Comparison of ENCODE assay signal across 7 mouse cellular contexts in genomic region chr17:23677236-23677679, GRCm38 (mm10). TPM values are rescaled to one million over a fixed set of nuclear protein-coding genes. Genes with fewer than 3 reads are reported as not detected.
DNase-seq lines count a peak whose midpoint lies in the region; ATAC-seq lines count a peak whose summit lies in the region.

TSS of gene Tnfrsf12a (minus strand) at chr17:23677468.

- peaks cover 51% of the 10 kb centered on the region for H3K4me1 ChIP-seq in intestine, embryonic 15.5 days (replicated peaks)
- peaks cover 46% of the 10 kb centered on the region for H3K4me1 ChIP-seq in limb, embryonic 12.5 days (replicated peaks)
- peaks cover 32% of the 10 kb centered on the region for H3K4me1 ChIP-seq in midbrain, embryonic 14.5 days (ENCODE audit: control insufficient read depth, insufficient read depth, low read length)

- H3K27ac ChIP-seq in intestine, embryonic 15.5 days = peak within 1 kb of the TSS; percentile 66
- H3K27ac ChIP-seq in limb, embryonic 12.5 days = no peak within 1 kb of the TSS
- H3K27ac ChIP-seq in midbrain, embryonic 14.5 days (replicated peaks; ENCODE audit: low read depth, low read length) = no peak within 1 kb of the TSS

- peaks cover 29% of the 10 kb centered on the region for H3K27me3 ChIP-seq in intestine, embryonic 15.5 days (replicated peaks)
- H3K27me3 ChIP-seq in limb, embryonic 12.5 days = peaks cover 70% of the 10 kb centered on the region
- H3K27me3 ChIP-seq in midbrain, embryonic 14.5 days (ENCODE audit: control insufficient read depth, insufficient read depth, low read length) = peaks cover 54% of the 10 kb centered on the region

- DNase-seq in adrenal gland, adult 8-10 months = peak; percentile 83
- DNase-seq in embryo, embryonic 11 days = peak; percentile 92
- peak; percentile 80 for DNase-seq in gastrocnemius, postnatal 36 days
- peak; percentile 89 for DNase-seq in midbrain, embryonic 14.5 days
- peak; percentile 76 for DNase-seq in spleen, adult 12 weeks (ENCODE audit: low spot score)

- peak within 1 kb of the TSS; percentile 54 for H3K4me3 ChIP-seq in intestine, embryonic 15.5 days (replicated peaks)
- H3K4me3 ChIP-seq in limb, embryonic 12.5 days (replicated peaks) = peak within 1 kb of the TSS; percentile 49
- H3K4me3 ChIP-seq in midbrain, embryonic 14.5 days (replicated peaks; ENCODE audit: low read depth, low read length) = peak within 1 kb of the TSS; percentile 45

- H3K4me2 ChIP-seq in intestine, embryonic 15.5 days (replicated peaks) = peak within 1 kb of the TSS; percentile 96
- peak within 1 kb of the TSS; percentile 97 for H3K4me2 ChIP-seq in limb, embryonic 12.5 days
- peak within 1 kb of the TSS; percentile 89 for H3K4me2 ChIP-seq in midbrain, embryonic 14.5 days (ENCODE audit: low read length)

- ATAC-seq in intestine, embryonic 15.5 days = peak; percentile 44
- no peak for ATAC-seq in limb, embryonic 12.5 days (ENCODE audit: insufficient number of reproducible peaks, insufficient read depth, low FRiP score, low TSS enrichment, low read depth)
- ATAC-seq in midbrain, embryonic 14.5 days (ENCODE audit: low FRiP score, low TSS enrichment) = peak; percentile 25; the same call in 1 of the 2 replicates

- H3K36me3 ChIP-seq in intestine, embryonic 15.5 days = no peaks in the 10 kb centered on the region
- H3K36me3 ChIP-seq in limb, embryonic 12.5 days = no peaks in the 10 kb centered on the region
- H3K36me3 ChIP-seq in midbrain, embryonic 14.5 days (ENCODE audit: control insufficient read depth, insufficient read depth, low read length) = no peaks in the 10 kb centered on the region

- intact Hi-C loops in gastrocnemius, postnatal 36 days (cut with DNase I) = no loop called here

- H3K9ac ChIP-seq in intestine, embryonic 15.5 days = peak within 1 kb of the TSS; percentile 60
- peak within 1 kb of the TSS; percentile 50 for H3K9ac ChIP-seq in limb, embryonic 12.5 days (replicated peaks)
- peak within 1 kb of the TSS; percentile 39 for H3K9ac ChIP-seq in midbrain, embryonic 14.5 days (replicated peaks; ENCODE audit: low read length)

- no peaks in the 10 kb centered on the region for H3K9me3 ChIP-seq in intestine, embryonic 15.5 days
- H3K9me3 ChIP-seq in limb, embryonic 12.5 days = no peaks in the 10 kb centered on the region
- no peaks in the 10 kb centered on the region for H3K9me3 ChIP-seq in midbrain, embryonic 14.5 days (ENCODE audit: control insufficient read depth, low read length)

- WGBS in intestine, embryonic 15.5 days = 0% methylated on average over 34 of the region's 34 CpGs
- under 1% methylated on average over 34 of the region's 34 CpGs for WGBS in limb, embryonic 12.5 days
- WGBS in midbrain, embryonic 14.5 days = under 1% methylated on average over 34 of the region's 34 CpGs

RNA-seq across cellular contexts. Expression of gene Tnfrsf12a, which starts in this region (rescaled TPM):
- total RNA-seq in adrenal gland, adult 8-10 months (2022) = 100 to 1,000 TPM; 156 to 243 (median 195) TPM
- 10 to 100 TPM; 38.1 to 49.0 TPM for total RNA-seq in gastrocnemius, postnatal 36 days (2021)
- polyA plus RNA-seq in intestine, embryonic 15.5 days (2015; fragmentation: Nextera tagmentation; extraction: Ambion mirVana) = 24.2 and 24.8 TPM in 2 replicates
- polyA plus RNA-seq in limb, embryonic 12.5 days (2016; fragmentation: Nextera tagmentation; extraction: Ambion mirVana) = 5.7 and 7.6 TPM in 2 replicates
- 1.2 and 1.9 TPM in 2 replicates for polyA plus RNA-seq in midbrain, embryonic 14.5 days (2014; fragmentation: Nextera tagmentation; extraction: Ambion mirVana)
